Mouse (Mus musculus): ENCODE data around the gene Irs1. TPM values are rescaled to one million over a fixed set of nuclear protein-coding genes. Genes with fewer than 3 reads are reported as not detected.
A peak's percentile ranks its signal among the peaks of the same experiment; 100 is the strongest.

Gene Irs1
- polyA plus RNA-seq, 1 experiment from 2014 or later = 3.3 TPM

GRCm38 (mm10) chr1:82304483-82304882, 13.3 kb upstream of the Irs1 start:
- no peak overlapping the region for H3K27ac ChIP-seq
- H3K4me1 ChIP-seq (replicated peaks) = no peaks in the 10 kb centered on the region
- no peak overlapping the region for H3K9ac ChIP-seq
- H3K9me3 ChIP-seq = no peaks in the 10 kb centered on the region
- WGBS = 43% methylated on average over 3 of the region's 3 CpGs
- H3K4me2 ChIP-seq (replicated peaks) = no peak overlapping the region
- ATAC-seq = no peak
- H3K4me3 ChIP-seq (replicated peaks) = no peak overlapping the region
- no peaks in the 10 kb centered on the region for H3K36me3 ChIP-seq
- peaks cover 3% of the 10 kb centered on the region; the same call in 1 of the 2 replicates for H3K27me3 ChIP-seq (replicated peaks)

GRCm38 (mm10) chr1:82298586-82298985, 7.4 kb upstream of the Irs1 start:
- no peaks in the 10 kb centered on the region for H3K36me3 ChIP-seq
- H3K9me3 ChIP-seq = no peaks in the 10 kb centered on the region

GRCm38 (mm10) chr1:82294102-82294501, 2.9 kb upstream of the Irs1 start:
- Histone ChIP-seq H3K4me3 (replicated peaks) (no peak overlapping the region), H3K27me3 (replicated peaks) (0 out of 2 replicates have a peak, but pooled peaks cover 6% of the 10 kb centered on the region), H3K27ac (no peak overlapping the region), H3K9ac (no peak overlapping the region), H3K36me3 (no peaks in the 10 kb centered on the region), H3K4me1 (replicated peaks) (peaks cover 20% of the 10 kb centered on the region), H3K4me2 (replicated peaks) (no peak overlapping the region), H3K9me3 (no peaks in the 10 kb centered on the region)
- ATAC-seq = no peak
- 12% methylated on average over 6 of the region's 6 CpGs for WGBS

More at GRCm38 (mm10) chr1:82298586-82298985, 7.4 kb upstream of the Irs1 start:
- Histone ChIP-seq H3K4me2 (replicated peaks) (no peak overlapping the region), H3K27ac (no peak overlapping the region), H3K4me1 (replicated peaks) (no peaks in the 10 kb centered on the region), H3K9ac (no peak overlapping the region), H3K27me3 (replicated peaks) (no peaks in the 10 kb centered on the region), H3K4me3 (replicated peaks) (no peak overlapping the region)
- ATAC-seq = no peak
- WGBS = 34% methylated on average over 1 of the region's 1 CpGs

- peak; percentile 16; the same call in 1 of the 2 replicates for ATAC-seq
- Histone ChIP-seq H3K9me3 (no peaks in the 10 kb centered on the region), H3K9ac (no peak overlapping the region), H3K4me3 (replicated peaks) (peak overlapping the region; percentile 65), H3K36me3 (no peaks in the 10 kb centered on the region), H3K4me2 (replicated peaks) (peak overlapping the region; percentile 93), H3K27me3 (replicated peaks) (0 out of 2 replicates have a peak, but pooled peaks cover 8% of the 10 kb centered on the region), H3K27ac (no peak overlapping the region), H3K4me1 (replicated peaks) (peaks cover 25% of the 10 kb centered on the region)
- WGBS = 2% methylated on average over 13 of the region's 13 CpGs
Measured at GRCm38 (mm10) chr1:82292771-82293170, 1.6 kb upstream of the Irs1 start.

GRCm38 (mm10) chr1:82291930-82292712, 905 bp upstream of the Irs1 start:
- peak; percentile 7 for ATAC-seq
- peak overlapping the region; percentile 95 for H3K27ac ChIP-seq

GRCm38 (mm10) chr1:82290723-82291150, 479 bp downstream of the Irs1 start:
- no peaks in the 10 kb centered on the region for H3K9me3 ChIP-seq
- H3K27me3 ChIP-seq (replicated peaks) = 0 out of 2 replicates have a peak, but pooled peaks cover 8% of the 10 kb centered on the region
- peaks cover 38% of the 10 kb centered on the region for H3K4me1 ChIP-seq (replicated peaks)
- H3K4me2 ChIP-seq (replicated peaks) = peak overlapping the region; percentile 93
- H3K9ac ChIP-seq = peak overlapping the region; percentile 68
- H3K36me3 ChIP-seq = no peaks in the 10 kb centered on the region
- under 1% methylated on average over 31 of the region's 31 CpGs for WGBS
- H3K27ac ChIP-seq = peak overlapping the region; percentile 95
- peak overlapping the region; percentile 65 for H3K4me3 ChIP-seq (replicated peaks)
- ATAC-seq = peak; percentile 65

More at GRCm38 (mm10) chr1:82291930-82292712, 905 bp upstream of the Irs1 start:
- Histone ChIP-seq H3K9ac (peak overlapping the region; percentile 68), H3K4me2 (replicated peaks) (peak overlapping the region; percentile 93), H3K27me3 (replicated peaks) (0 out of 2 replicates have a peak, but pooled peaks cover 8% of the 10 kb centered on the region), H3K9me3 (no peaks in the 10 kb centered on the region), H3K4me3 (replicated peaks) (peak overlapping the region; percentile 65), H3K4me1 (replicated peaks) (peaks cover 30% of the 10 kb centered on the region), H3K36me3 (no peaks in the 10 kb centered on the region)
- 2% methylated on average over 23 of the region's 23 CpGs for WGBS

GRCm38 (mm10) chr1:82289990-82290681, 1.1 kb downstream of the Irs1 start:
- Histone ChIP-seq H3K9me3 (no peaks in the 10 kb centered on the region), H3K9ac (peak overlapping the region; percentile 68), H3K4me2 (replicated peaks) (peak overlapping the region; percentile 93), H3K4me1 (replicated peaks) (peaks cover 38% of the 10 kb centered on the region), H3K27ac (peak overlapping the region; percentile 95), H3K36me3 (no peaks in the 10 kb centered on the region), H3K27me3 (replicated peaks) (0 out of 2 replicates have a peak, but pooled peaks cover 8% of the 10 kb centered on the region), H3K4me3 (replicated peaks) (peak overlapping the region; percentile 65)
- ATAC-seq = no peak
- under 1% methylated on average over 45 of the region's 45 CpGs for WGBS

GRCm38 (mm10) chr1:82289116-82289989, 1.9 kb downstream of the Irs1 start:
- no peak for ATAC-seq
- H3K4me2 ChIP-seq (replicated peaks) = peak overlapping the region; percentile 93
- no peaks in the 10 kb centered on the region for H3K36me3 ChIP-seq
- H3K9me3 ChIP-seq = no peaks in the 10 kb centered on the region
- peak overlapping the region; percentile 95 for H3K27ac ChIP-seq
- WGBS = 72% methylated on average over 35 of the region's 35 CpGs
- 0 out of 2 replicates have a peak, but pooled peaks cover 8% of the 10 kb centered on the region for H3K27me3 ChIP-seq (replicated peaks)
- H3K4me1 ChIP-seq (replicated peaks) = peaks cover 38% of the 10 kb centered on the region
- peak overlapping the region; percentile 65 for H3K4me3 ChIP-seq (replicated peaks)
- peak overlapping the region; percentile 68 for H3K9ac ChIP-seq

- Histone ChIP-seq H3K4me1 (replicated peaks) (peaks cover 40% of the 10 kb centered on the region), H3K4me3 (replicated peaks) (no peak overlapping the region), H3K9me3 (no peaks in the 10 kb centered on the region), H3K27me3 (replicated peaks) (0 out of 2 replicates have a peak, but pooled peaks cover 8% of the 10 kb centered on the region), H3K36me3 (no peaks in the 10 kb centered on the region), H3K9ac (no peak overlapping the region), H3K4me2 (replicated peaks) (peak overlapping the region; percentile 93), H3K27ac (no peak overlapping the region)
- ATAC-seq = no peak
- 98% methylated on average over 18 of the region's 18 CpGs for WGBS
Measured at GRCm38 (mm10) chr1:82288421-82288990, 2.7 kb downstream of the Irs1 start.

- Histone ChIP-seq H3K4me3 (replicated peaks) (peak overlapping the region; percentile 31; the same call in 1 of the 2 replicates), H3K4me2 (replicated peaks) (peak overlapping the region; percentile 86), H3K9ac (peak overlapping the region; percentile 23; the same call in 1 of the 2 replicates), H3K36me3 (no peaks in the 10 kb centered on the region), H3K27me3 (replicated peaks) (0 out of 2 replicates have a peak, but pooled peaks cover 8% of the 10 kb centered on the region), H3K27ac (no peak overlapping the region), H3K9me3 (no peaks in the 10 kb centered on the region), H3K4me1 (replicated peaks) (peaks cover 38% of the 10 kb centered on the region)
- no peak for ATAC-seq
- 96% methylated on average over 16 of the region's 16 CpGs for WGBS
Measured at GRCm38 (mm10) chr1:82287776-82288325, 3.4 kb downstream of the Irs1 start.
